Mouse (Mus musculus) bone marrow, adult 2 months (tissue): Measurements from ENCODE around the gene Xntrpc.

ENCODE experiments used
- CTCF ChIP-seq: fragments of 200-500 bp; IDR thresholded peaks from 2 replicates; pipeline ENCODE4 v1.5.1; 2011; ENCODE audit warnings: low read length, control low read depth; ENCODE audit not compliant: control insufficient read depth, insufficient read depth
- POLR2A ChIP-seq: fragments of 200-500 bp; IDR thresholded peaks from 2 replicates; pipeline ENCODE4 v1.6.1; 2011; ENCODE audit warnings: low read depth, mild to moderate bottlenecking, control low read depth, low read length, borderline replicate concordance; ENCODE audit not compliant: control insufficient read depth

DNA sequence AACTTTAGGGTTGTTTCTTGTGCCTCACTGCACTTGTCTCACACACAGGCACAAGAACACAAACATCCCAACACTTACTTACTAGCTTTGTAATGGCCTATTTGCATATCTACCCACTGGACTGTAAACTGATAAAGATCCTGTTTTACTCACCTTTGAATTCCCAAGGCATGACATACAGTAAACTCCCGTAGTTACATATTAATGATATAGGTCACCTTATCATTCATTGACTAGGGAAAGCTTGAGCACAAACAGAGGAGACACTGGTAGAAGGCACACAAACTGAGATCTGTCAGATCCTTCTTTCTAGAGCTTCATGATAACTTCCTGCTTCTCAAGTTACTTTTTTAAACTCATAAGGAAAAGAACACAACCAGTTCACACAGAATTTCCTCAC lies 3.3 kb upstream of the Xntrpc start:
- TF ChIP-seq CTCF, result no peak
- no peak for TF ChIP-seq POLR2A
